Mouse (Mus musculus) thymus, adult 2 months (tissue): ENCODE measurements at regions not wholly inside any gene's neighbourhood (a gene's known extent, or its start where the extent isn't known, plus 50 kb on each side); places are given as distances from the start of the nearest gene placed in this dataset.

Experiments used
- CTCF ChIP-seq: fragments of 200-500 bp; IDR thresholded peaks from 2 replicates; pipeline ENCODE4 v1.5.1; 2012; ENCODE audit warnings: mild to moderate bottlenecking, control low read depth, low read length, moderate library complexity, borderline replicate concordance; ENCODE audit not compliant: control insufficient read depth, poor library complexity, insufficient read depth; ENCODE audit errors: extremely low read depth
- POLR2A ChIP-seq: fragments of 200-500 bp; IDR thresholded peaks from 2 replicates; pipeline ENCODE4 v1.6.1; 2012; ENCODE audit warnings: mild to moderate bottlenecking, low read length, control low read depth, moderate library complexity; ENCODE audit not compliant: control insufficient read depth, poor library complexity, insufficient read depth; ENCODE audit errors: extremely low read depth

- no peak for TF ChIP-seq CTCF
- TF ChIP-seq POLR2A = no peak
Measured at GRCm38 (mm10) chr17:14552081-14552480, 142.0 kb downstream of the Thbs2 start.
